Mouse (Mus musculus) cerebellum, adult 11-12 months (tissue): ENCODE data around the gene Sync.

ENCODE experiments used
- DNase-seq: peaks from one replicate; pipeline ENCODE4 v3.0.0; 2022

The Sync gene

DNA sequence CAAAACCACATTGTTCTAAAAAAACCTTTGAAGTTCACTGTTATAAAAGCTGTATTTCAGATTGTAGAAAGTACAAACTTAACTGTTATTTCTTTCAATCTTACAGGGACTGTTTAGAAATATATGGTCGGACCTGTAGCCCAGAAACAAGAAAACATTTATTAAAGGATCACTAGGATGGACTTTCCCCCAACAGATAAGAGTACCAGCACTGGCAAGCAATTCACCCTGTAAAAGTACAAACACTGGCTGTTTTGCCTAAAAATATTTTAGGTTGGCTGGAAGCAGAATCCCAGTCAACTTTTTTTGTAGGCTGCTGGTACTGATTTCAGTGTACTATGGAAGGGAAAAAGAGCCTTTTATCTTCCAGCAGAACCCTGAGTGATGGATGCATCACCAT is 20.5 kb downstream of the Sync start:
- no peak for DNase-seq

DNA sequence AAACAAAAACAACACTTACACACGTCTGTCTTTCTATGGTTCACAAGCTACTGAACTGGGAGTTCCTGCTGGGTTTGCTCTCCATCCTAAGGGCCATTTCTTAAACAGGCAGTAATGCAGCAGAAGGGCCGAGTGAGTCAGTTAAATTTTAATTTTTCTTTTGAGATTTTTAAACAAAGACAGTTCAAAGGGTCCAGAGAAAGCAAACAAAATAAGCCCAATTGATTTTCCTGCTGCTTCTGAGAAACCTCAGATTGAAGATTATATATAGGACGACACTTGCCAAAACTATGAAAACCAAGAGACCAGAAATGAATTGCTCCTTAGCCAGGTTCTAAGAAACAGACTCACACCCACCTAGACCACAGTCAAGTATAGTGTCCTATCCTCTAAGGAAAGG is 26.5 kb downstream of the Sync start:
- no peak for DNase-seq

DNA sequence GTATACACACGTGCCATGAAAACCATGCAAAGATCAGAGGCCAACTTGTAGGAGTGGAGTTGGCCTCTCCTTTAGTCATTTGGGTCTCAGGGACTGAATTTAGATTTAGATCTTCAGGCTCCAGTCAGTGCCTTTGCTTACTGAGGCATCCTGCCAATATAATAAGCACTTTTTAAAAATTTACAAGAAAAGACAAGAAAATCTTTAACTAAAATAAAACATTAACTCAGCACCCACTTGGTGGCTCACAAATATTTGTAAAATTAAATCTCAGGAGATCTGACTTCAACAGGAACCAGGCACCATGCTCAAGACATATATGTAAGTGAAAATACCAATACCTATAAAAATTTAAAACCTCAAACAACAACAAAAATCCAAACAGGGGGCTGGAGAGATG is 33.5 kb downstream of the Sync start:
- no peak for DNase-seq

DNA sequence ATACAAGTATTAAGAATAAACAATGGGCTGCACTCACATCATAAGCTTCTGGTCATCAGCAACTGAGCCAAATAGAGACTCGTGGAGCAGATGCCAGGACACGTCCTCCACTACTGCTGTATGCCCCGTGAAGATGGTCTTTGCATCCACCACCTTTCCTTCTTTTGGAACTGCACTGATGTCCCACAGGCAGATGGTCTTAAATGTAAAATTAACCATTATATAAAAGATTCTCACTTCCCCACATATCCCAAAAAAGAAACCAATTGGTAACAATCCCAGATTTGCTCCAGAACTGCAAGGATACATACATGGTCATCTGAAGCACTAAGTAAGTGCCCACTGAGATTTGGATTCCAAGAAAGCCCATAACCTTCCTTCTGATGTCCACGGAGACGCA is 34.6 kb downstream of the Sync start:
- DNase-seq: no peak

DNA sequence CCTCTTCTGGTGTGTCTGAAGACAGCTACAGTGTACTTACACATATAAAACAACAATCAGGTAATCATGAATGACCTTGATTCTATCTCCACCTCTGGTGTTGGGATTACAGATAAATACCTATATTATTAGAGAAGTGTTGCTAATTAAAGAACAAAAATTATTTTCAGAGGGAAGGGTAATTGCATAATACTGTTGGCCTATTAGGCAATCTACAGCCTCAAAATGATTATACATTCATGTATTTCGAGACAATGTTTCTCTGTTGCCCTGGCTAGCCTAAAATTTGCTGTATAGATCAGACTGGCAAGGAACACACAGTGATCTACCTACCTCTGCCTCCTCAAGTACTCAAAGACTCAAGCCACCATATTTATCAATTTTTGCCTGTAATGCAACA is 36.1 kb downstream of the Sync start:
- no peak for DNase-seq

DNA sequence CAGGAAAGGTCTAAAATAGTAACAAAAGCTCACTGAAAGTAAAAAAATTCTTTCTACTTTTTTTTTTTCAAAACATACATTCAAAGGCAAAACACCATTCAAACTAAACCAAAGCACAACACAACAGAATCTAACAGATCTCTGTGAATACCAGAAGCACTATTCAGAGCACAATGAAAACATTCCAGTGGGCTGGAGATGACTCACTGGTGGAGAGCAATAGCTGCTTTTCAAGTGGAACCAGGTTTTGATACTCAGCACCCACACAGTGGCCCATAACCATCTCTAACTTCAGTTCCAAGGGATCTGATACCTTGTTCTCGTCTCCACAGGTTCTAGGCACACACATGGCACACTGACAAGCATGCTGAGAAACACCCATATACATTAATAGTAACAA is 37.3 kb downstream of the Sync start:
- no peak for DNase-seq

DNA sequence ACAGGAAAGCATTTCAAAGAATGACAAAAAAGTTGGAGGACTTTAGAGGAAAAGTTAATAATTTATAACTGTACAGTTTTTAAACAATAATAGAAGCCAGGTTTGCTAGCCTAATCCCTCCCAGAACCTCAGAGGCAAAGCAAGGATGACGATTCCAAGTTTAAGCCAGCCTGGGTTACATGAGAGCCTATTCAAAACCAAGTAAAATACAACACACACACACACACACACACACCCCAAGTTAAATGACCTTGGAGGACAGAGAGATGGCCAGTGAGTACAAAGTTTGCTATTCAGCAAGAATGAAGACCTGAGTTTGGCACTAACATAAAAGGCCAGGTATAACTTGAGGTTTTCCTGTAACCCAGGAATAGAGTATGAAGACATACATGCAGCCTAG is 38.8 kb downstream of the Sync start:
- DNase-seq: no peak

DNA sequence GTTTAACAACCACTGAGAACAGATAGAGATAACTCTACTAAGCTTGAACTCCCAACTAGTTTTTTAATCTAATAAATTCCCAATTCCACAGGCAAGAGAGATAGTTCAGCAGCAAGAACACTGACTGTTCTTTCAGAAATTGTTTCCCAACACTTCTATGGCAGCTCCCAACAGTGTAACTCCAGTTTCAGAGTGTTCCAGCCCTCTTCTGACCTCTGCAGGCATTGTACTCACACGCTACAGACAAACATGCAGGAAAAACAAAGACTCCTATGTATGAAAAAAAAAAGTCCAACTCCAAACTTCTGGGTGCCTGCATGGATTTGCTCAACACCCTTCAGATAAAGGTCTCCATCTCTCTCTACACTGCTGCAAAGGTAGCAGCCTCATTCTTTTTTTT is 45.4 kb downstream of the Sync start:
- DNase-seq: no peak

DNA sequence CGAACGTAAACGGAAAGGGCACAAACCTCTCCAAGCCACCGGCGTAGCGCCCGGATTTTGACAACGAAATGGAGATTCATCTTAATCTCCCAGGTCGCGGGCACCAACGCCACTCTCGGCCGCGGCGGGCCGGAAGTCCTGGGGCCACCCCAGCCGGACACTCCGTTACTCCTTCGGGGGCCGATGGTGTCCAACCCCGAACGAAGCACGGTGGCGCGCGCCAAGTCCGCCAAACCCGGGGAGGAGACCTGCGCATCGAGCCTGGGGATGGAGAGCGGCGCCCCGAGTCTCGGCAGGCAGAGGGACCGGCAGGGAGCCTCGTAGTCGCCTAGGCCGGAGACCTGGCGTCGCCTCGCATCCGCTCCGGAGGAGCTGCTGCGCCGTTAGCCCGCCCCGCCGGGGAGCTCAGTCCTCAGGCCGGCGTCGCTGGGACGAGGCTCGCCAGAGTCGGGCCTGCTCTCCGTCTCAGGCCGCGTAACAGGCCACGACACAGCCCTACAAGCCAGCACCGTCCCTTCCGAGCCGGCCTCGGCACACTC is 47.3 kb downstream of the Sync start:
- no peak for DNase-seq

DNA sequence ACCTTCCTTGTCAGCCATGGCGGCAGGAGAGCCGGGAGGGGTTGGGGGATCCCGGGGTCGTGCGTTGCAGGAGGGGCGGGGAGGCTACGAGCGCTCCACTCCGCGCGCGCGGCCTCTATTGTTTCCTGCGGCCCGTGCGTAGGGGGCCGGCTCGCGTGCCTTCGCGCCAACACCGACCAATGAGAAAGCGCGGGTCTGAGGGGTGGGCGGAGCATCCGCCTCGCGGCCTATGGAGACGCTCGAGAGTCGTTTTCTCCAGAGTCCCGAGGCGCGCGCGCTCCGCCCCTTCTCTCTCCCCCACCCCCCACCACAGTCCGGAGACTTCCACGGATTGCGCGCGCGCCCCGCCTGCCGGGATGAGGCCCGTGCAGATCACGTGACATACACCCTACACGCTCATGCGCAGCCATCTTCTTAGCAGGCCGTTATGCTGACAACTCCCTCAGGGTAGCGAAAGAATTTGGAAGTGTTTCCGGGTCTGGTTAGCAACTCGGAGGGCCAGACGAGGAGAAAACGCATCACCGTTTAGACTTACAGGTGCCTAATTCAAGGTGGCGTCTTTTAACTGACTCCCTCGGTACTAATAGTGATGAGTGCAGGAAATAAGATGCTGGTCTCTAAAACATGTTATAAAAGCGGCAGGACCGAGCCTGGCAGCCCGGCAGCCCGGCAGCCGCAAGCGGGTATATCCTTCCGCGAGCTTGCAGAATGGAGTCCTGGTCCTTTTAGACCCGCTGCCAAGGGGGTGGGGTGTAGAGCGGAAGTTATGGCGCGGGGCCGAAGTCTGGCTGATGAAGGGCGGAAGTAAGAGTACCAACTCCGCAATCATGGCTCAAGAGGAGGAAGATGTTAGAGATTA is 48.0 kb downstream of the Sync start, which contains the start of the genes Rbbp4 and Zbtb8os:
Gene Rbbp4, minus strand, starts transcription at position 155 of the 859 bp plus-strand sequence.
Gene Zbtb8os, plus strand, starts transcription at position 480 of the 859 bp plus-strand sequence.
- DNase-seq: peak; percentile 98

DNA sequence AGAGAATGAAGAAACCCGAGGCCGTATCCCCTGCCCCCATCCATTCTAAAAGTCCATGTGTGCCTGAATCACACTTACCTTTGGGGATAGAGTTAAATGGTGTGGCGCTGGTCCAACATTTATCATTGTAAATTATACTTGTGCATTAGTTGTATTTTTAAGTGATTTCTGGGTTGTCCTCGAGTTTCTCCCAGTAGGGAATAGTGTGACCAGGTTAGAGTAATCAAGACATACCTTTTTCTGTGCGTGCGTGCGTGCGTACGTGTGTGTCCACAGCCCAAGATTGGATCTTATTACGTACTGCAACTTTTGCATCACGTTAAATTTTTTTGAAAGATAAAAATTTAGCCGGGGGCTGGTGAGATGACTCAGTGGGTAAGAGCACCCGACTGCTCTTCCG is 48.9 kb downstream of the Sync start:
- DNase-seq: no peak

DNA sequence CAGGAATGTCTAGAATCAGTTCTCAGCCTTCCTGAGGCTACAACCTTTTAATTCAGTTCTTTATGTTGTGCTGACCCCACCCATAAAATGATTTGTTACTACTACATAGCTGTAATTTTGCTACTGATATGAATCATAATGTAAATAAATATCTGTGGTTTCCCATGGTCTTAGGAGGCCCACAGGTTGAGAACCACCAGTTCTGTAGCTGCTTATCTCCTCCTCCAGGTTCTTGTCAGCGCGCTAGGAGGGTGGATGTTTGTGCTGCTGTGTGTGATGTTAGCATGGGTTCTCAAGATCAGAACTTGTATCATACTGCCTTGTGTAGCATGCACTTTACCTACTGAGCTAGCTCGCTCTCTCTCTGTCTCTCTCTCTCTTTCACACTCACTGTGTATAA is 52.3 kb downstream of the Sync start:
- no peak for DNase-seq

DNA sequence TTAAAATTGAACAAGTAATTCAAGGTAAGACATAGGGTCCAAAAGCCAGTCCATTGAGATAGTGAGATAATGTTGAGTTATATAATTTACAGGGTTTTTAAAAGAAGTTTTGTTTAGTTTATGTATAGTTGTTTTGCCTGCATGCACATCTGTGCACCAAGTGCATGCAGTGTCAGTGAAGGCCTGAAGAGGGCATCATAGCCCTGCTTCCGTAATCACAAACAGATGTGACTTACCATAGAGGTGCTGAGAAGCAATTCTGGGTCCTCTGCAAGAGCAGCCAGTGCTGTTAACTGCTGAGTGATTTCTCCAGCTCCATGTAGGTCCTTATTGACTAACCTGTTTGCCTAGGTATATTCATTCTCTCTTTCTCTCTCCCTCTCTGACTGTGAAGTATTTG is 54.5 kb downstream of the Sync start:
- DNase-seq: no peak

DNA sequence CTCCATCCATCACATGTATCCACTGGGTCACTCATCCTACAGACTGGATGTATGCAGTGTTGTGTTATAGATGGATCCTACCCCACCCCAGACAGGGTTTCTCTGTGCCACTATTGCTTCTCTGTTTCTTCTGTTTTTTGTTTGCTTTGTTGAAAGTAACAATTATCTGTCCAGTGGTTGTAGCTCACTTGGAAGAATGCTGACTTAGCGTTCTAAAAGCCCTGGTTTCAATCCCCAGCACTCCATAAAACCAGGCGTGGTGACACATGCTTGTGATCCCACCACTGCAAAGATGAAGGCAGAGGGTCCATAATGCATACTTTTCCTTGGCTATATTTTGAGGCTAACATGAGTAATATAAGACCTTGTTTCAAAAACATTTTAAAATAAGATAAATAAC is 55.3 kb downstream of the Sync start:
- no peak for DNase-seq

DNA sequence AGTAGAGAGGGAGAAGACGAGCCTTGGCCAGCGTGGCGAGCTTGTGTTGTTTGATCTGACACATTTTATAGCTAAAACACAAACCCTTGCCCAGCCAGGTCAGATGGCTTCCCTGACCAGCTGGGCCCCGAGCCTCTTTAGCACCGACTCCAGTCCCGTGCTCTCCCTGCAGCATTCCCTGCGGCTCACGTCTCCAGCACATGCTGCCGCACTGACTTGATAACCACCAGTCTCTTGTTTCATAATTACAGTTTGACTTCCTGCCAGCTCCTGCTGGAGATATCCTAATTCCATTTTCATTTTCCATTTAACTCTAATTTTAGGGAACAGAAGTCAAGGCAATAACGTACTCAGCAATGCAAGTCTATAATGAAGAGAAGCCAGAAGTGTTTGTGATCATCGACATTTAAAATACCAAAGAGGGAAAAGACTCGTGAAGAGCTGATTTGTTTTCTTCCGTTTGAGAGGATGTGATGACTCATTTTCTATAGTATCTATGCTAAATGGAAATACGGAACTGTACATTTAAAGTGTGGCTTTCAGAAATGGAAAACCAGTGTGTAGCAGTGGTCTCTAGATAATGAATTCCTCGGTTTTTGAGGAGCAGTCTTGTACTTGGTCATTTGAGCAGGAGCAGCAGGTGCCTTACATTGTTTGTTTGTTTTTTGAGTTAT is 59.2 kb downstream of the Sync start:
- peak; percentile 25 for DNase-seq

DNA sequence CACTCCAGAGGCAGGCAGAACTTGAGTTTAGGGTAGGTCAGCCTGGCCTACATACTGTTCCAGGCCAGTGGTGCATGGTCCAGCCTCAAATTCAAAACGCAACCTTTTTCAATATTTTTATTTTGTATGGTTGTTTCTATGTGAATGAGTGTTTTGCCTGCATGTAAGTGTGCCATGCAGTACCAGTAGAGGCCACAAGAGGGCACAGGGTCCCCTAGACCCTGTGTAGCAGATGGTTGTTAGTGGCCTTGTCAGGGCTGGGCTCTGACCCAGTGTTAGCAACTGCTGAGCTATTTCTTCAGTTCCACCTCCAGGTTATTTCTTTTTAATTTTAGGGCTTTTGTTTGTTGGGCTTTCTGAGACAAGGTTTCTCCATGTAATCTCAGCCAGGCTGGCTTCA is 63.2 kb downstream of the Sync start:
- peak; percentile 72 for DNase-seq

DNA sequence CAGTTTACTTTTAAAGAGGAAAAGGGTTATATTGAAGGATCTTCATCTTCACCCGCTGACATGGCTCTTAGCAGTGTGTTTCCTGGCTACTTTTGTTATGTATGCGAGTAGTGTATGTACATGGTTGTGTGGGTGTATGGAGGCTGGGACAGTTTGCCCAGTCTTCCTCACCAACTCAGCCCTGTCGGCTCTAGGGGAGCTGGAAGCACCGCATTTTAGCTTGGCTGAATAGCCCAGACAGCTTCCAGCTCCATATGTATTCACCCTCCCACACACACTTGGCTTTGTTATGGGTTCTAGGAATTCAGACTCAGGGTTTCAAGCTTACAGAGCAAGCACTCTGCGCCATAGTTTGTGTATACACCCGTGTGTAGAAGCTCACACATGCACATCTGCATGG is 63.7 kb downstream of the Sync start:
- DNase-seq: no peak

DNA sequence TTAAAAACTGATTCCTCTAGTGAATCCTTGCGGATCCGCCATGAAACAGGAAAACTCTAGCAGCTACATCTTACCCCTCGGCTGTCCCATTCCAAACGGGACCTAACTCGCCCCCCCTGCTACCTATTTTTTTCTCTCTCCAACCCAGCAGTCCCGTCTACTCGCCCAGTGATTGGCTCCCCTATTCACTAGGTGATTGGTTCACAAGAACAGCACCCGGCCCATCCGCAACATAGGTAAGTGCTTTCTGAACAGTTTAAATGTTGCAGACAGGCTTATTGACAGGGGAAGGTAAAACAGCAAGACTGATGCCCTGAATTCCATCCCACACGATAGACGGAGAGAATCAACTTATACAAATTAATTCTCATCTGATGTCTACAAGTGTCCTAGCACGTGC is 65.8 kb downstream of the Sync start:
- no peak for DNase-seq

DNA sequence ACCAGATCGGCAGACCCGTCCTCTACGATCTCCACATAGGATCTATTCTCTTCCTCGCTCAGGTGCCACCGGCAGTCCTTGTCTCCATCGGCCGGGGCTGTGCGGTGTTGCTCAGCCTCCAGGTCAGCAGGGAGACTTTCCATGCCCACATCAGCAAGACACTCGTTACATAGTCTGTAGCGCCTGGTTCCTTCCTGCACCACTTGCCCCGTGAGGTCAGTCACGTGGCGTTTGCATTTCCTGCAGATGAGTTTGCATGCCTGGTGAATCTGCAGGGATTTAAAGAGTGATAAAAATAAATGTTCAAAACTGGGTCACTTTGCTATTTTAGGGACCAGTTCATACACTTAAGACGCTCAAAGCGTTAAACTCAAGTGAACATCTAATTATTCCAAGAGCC is 66.8 kb downstream of the Sync start:
- no peak for DNase-seq

DNA sequence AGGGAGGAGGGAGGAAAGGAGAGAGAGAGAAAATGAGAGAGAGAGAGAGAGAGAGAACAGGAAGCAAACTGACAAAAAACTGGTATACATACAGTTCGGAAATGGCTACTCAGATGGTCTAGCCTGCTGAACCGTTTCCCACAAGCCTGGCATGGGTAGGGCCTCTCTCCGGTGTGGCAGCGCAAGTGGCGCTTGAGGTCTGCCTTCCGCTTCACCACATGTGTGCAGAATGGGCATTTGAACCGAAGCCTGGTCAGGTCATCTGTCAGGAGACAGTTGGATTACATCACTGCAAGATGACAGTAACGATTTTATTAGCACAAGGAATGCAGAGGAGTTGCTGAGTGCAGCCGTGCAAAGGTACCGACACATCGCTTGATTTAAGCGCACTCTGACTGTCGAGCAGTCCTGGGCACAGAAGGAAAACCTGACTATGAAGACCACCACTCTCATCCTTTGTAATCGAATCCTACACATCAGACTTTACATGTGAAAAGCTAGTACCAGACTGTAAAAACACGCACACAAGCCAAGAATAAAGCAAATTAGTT is 70.3 kb downstream of the Sync start:
- no peak for DNase-seq
